Mouse (Mus musculus) MEL (cell line): ENCODE measurements around the gene Pak1ip1.

Experiments
- CHD1 ChIP-seq: IDR thresholded peaks from 2 replicates; pipeline ENCODE4 v1.6.1; 2012; ENCODE audit warnings: low read depth, mild to moderate bottlenecking, inconsistent platforms, low read length, improper control_type of control experiment
- CHD2 ChIP-seq: IDR thresholded peaks from 2 replicates; pipeline ENCODE4 v1.6.1; 2011; ENCODE audit warnings: low read length, improper control_type of control experiment
- CTCF ChIP-seq, 3 experiments: IDR thresholded peaks in 2 of 3; conservative IDR thresholded peaks in 1 of 3; 2 replicates each; pipeline ENCODE4 v1.5.1; 2011 to 2012; ENCODE audit warnings: low read length in 3 of 3, low read depth in 2 of 3, mild to moderate bottlenecking in 2 of 3, improper control_type of control experiment in 1 of 3, inconsistent platforms in 1 of 3, mixed read lengths in 1 of 3, moderate library complexity in 1 of 3; ENCODE audit not compliant: control insufficient read depth in 1 of 3, insufficient read depth in 1 of 3, poor library complexity in 1 of 3, severe bottlenecking in 1 of 3
- ELF1 ChIP-seq: IDR thresholded peaks from 2 replicates; pipeline ENCODE4 v1.6.1; 2014; ENCODE audit warnings: low read depth, mild to moderate bottlenecking, inconsistent platforms, low read length, improper control_type of control experiment, moderate library complexity
- ETS1 ChIP-seq: IDR thresholded peaks from 2 replicates; pipeline ENCODE4 v1.6.1; 2012; ENCODE audit warnings: low read depth, mild to moderate bottlenecking, inconsistent platforms, low read length, improper control_type of control experiment, moderate library complexity
- GATA1 ChIP-seq: IDR thresholded peaks from 2 replicates; pipeline ENCODE4 v1.6.1; 2011; ENCODE audit warnings: low read depth, low read length, improper control_type of control experiment
- POLR2AphosphoS2 ChIP-seq: IDR thresholded peaks from 2 replicates; pipeline ENCODE4 v1.6.1; 2011; ENCODE audit warnings: low read length, improper control_type of control experiment
- POLR2AphosphoS5 ChIP-seq: IDR thresholded peaks from 2 replicates; pipeline ENCODE4 v1.6.1; 2012; ENCODE audit warnings: low read depth, borderline replicate concordance, mild to moderate bottlenecking, inconsistent platforms, low read length, moderate library complexity, mixed read lengths
- RAD21 ChIP-seq: IDR thresholded peaks from 2 replicates; pipeline ENCODE4 v1.6.1; 2011; ENCODE audit warnings: mild to moderate bottlenecking, low read depth, low read length, improper control_type of control experiment
- RCOR1 ChIP-seq: IDR thresholded peaks from 2 replicates; pipeline ENCODE4 v1.6.1; 2012; ENCODE audit warnings: low read depth, mild to moderate bottlenecking, inconsistent platforms, low read length, improper control_type of control experiment
- TBP ChIP-seq: IDR thresholded peaks from 2 replicates; pipeline ENCODE4 v1.8.0; 2011; ENCODE audit warnings: low read depth, low read length, improper control_type of control experiment
- USF1 ChIP-seq: IDR thresholded peaks from 2 replicates; pipeline ENCODE4 v1.6.1; 2014; ENCODE audit warnings: low read depth, mild to moderate bottlenecking, inconsistent platforms, low read length, improper control_type of control experiment, moderate library complexity
- ZMIZ1 ChIP-seq: IDR thresholded peaks from 2 replicates; pipeline ENCODE4 v1.6.1; 2012; ENCODE audit warnings: low read depth, mild to moderate bottlenecking, inconsistent platforms, low read length, improper control_type of control experiment, moderate library complexity

- TF ChIP-seq CHD2, result no peak
- no peak for TF ChIP-seq RAD21
- TF ChIP-seq POLR2AphosphoS5, result no peak
- TF ChIP-seq ZMIZ1, result no peak
- no peak for TF ChIP-seq TBP
- no peak for TF ChIP-seq POLR2AphosphoS2
- TF ChIP-seq ETS1, result no peak
- no peak for TF ChIP-seq USF1
- TF ChIP-seq CHD1, result no peak
- no peak for TF ChIP-seq RCOR1
- no peak for TF ChIP-seq ELF1
- peak in 1 of 3 experiments; percentile 3; a peak in 1 of 6 replicates for TF ChIP-seq CTCF (IDR thresholded peaks at IDR 0.05 in 2 of 3, conservative IDR thresholded peaks at IDR 0.05 in 1 of 3; ENCODE audit: control insufficient read depth in 1 of 3, insufficient read depth in 1 of 3, low read depth in 2 of 3, low read length in 3 of 3, poor library complexity in 1 of 3, severe bottlenecking in 1 of 3)
- no peak for TF ChIP-seq GATA1
Observed at GRCm38 (mm10) chr13:41008946-41009345, 8.1 kb downstream of the Pak1ip1 start.
